Mouse (Mus musculus): ENCODE measurements around the gene Cd9. TPM values are rescaled to one million over a fixed set of nuclear protein-coding genes. Genes with fewer than 3 reads are reported as not detected.

The Cd9 gene
- polyA plus RNA-seq, 1 experiment from 2014 or later = 45.9 TPM

DNA sequence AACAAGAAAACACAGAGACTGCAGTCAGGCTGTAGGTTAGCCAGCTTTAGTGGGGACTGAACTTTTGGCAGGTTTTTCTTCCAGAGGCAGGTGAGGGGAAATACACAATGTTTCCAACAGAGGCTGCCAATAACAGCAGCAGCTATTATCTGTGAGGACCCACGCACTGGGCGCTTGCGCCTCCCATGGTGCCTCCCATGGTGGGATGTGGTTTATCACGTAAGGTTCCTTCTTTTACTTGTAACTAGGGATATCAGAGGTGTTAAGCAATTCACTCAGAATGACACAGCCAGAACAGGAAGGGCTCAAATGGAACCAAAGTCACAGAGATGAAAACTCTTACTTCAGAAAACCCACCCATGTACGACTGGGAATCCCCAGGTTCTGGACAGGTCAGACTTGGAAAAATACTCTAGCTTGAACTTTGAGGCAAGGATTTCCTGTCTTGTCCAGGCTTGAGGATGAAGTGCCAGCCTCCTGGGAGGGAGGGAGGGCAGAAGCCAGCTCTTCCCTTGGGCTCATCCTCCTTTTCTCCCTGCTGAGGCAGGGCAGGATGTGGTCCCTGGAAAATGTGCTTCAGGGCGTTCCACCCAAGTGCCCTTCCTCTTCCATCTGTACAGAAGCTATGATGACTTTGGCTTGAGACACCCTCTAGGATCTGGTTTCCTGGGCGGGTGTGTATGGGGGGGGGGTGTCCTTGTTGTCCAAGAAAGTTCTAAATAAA lies 12.8 kb downstream of the Cd9 start:
- 0 out of 2 replicates have a peak, but pooled peaks cover 7% of the 10 kb centered on the region for H3K4me1 ChIP-seq (replicated peaks; ENCODE audit: control insufficient read depth, insufficient read depth, low read length)
- DNase-seq (ENCODE audit: low spot score) = no peak
- 52% methylated on average over 7 of the region's 7 CpGs for WGBS
- H3K9ac ChIP-seq (ENCODE audit: low read depth, low read length) = no peak overlapping the region
- H3K27ac ChIP-seq (ENCODE audit: low read depth, low read length) = no peak overlapping the region
- no peaks in the 10 kb centered on the region for H3K27me3 ChIP-seq (ENCODE audit: control insufficient read depth, insufficient read depth, low read length)
- no peak for ATAC-seq (ENCODE audit: low FRiP score)
- H3K36me3 ChIP-seq (ENCODE audit: control insufficient read depth, insufficient read depth, low read length) = no peaks in the 10 kb centered on the region
- no peaks in the 10 kb centered on the region for H3K9me3 ChIP-seq (ENCODE audit: control insufficient read depth, low read length)
- no peak overlapping the region for H3K4me2 ChIP-seq (replicated peaks; ENCODE audit: low read depth, low read length)
- H3K4me3 ChIP-seq (ENCODE audit: low read depth, low read length) = no peak overlapping the region

GRCm38 (mm10) chr6:125480396-125481361 lies 13.9 kb downstream of the Cd9 start:
- H3K9me3 ChIP-seq (ENCODE audit: control insufficient read depth, low read length) = no peaks in the 10 kb centered on the region
- 0 out of 2 replicates have a peak, but pooled peaks cover 7% of the 10 kb centered on the region for H3K4me1 ChIP-seq (replicated peaks; ENCODE audit: control insufficient read depth, insufficient read depth, low read length)
- no peaks in the 10 kb centered on the region for H3K36me3 ChIP-seq (ENCODE audit: control insufficient read depth, insufficient read depth, low read length)
- no peak overlapping the region for H3K9ac ChIP-seq (ENCODE audit: low read depth, low read length)
- ATAC-seq (ENCODE audit: low FRiP score) (no peak), DNase-seq (ENCODE audit: low spot score) (no peak)
- H3K4me2 ChIP-seq (replicated peaks; ENCODE audit: low read depth, low read length) = no peak overlapping the region
- 35% methylated on average over 12 of the region's 12 CpGs for WGBS
- no peak overlapping the region for H3K27ac ChIP-seq (ENCODE audit: low read depth, low read length)
- no peak overlapping the region for H3K4me3 ChIP-seq (ENCODE audit: low read depth, low read length)
- H3K27me3 ChIP-seq (ENCODE audit: control insufficient read depth, insufficient read depth, low read length) = no peaks in the 10 kb centered on the region

DNA sequence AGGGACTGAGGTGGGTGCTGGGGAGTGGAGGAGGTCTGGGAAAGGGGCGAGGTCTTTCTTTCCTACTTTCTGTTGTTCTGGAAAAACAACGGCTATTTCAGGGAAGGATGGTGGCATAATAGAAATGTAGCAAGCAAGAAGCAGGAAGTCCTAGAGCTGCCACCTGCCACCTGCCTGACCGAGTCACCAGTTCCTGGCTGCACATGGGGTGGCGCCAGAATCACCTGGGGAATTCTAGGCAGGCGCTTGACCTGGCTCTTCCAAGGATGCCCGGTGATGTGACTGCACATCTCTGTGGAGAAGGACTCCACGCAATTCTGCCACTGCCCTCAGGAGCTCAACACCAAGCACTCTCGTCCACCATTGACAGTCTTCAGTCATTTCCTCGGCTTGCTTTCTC lies 15.2 kb downstream of the Cd9 start:
- H3K4me3 ChIP-seq (ENCODE audit: low read depth, low read length) = no peak overlapping the region
- H3K4me1 ChIP-seq (replicated peaks; ENCODE audit: control insufficient read depth, insufficient read depth, low read length) = 0 out of 2 replicates have a peak, but pooled peaks cover 7% of the 10 kb centered on the region
- no peak overlapping the region for H3K4me2 ChIP-seq (replicated peaks; ENCODE audit: low read depth, low read length)
- 90% methylated on average over 9 of the region's 9 CpGs for WGBS
- H3K9ac ChIP-seq (ENCODE audit: low read depth, low read length) = no peak overlapping the region
- ATAC-seq (ENCODE audit: low FRiP score) = no peak
- no peak overlapping the region for H3K27ac ChIP-seq (ENCODE audit: low read depth, low read length)
- H3K9me3 ChIP-seq (ENCODE audit: control insufficient read depth, low read length) = no peaks in the 10 kb centered on the region
- H3K36me3 ChIP-seq (ENCODE audit: control insufficient read depth, insufficient read depth, low read length) = no peaks in the 10 kb centered on the region
- no peak for DNase-seq (ENCODE audit: low spot score)
- no peaks in the 10 kb centered on the region for H3K27me3 ChIP-seq (ENCODE audit: control insufficient read depth, insufficient read depth, low read length)

DNA sequence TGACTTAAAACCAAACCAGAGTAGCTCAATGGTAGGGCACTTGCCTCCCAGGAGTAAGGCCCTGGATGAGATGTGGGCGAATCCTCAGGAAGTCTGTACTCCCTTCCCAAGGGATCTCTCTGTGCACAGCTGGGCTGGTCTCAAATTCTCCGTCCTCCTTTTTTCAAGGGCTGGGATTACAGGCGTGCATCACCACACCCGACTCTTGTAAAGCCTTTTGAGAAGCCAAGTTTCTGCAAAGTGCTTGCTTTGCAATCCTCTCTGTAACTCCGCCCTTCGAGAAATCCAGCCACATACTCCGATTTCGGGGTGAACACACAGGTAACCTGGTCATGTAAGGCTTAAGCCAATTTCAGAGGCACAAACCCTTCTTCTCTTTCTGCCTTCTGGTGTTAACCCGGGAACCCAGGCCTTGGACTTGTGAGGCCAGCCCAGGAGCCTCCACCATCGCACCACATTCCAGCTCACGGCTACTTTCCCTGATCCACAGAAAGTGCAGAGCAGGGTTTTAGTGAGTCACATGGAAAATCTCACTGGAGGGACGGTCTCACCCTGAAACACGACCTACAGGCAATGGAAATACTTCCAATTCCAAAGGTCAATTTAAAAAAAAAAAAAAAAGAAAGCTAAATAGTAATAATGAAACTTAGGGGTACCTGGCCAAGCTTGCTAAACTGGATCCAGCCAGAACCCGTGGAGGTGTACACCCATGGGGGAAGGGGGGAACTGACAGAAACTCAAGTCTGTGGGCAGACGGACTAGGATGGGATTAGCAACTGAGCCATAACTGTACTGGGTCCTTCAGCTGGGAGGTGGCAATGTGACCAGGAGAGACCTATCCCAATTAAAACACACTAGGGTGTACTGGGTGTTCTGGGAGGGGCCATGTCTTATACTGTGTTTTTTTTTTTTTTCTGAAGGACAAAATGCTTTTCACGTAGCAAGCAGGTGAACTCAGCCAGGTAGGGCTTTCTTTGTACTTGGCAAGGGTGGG lies 16.2 kb downstream of the Cd9 start:
- Histone ChIP-seq H3K9me3 (ENCODE audit: control insufficient read depth, low read length) (no peaks in the 10 kb centered on the region), H3K27me3 (ENCODE audit: control insufficient read depth, insufficient read depth, low read length) (no peaks in the 10 kb centered on the region), H3K9ac (ENCODE audit: low read depth, low read length) (no peak overlapping the region), H3K4me1 (replicated peaks; ENCODE audit: control insufficient read depth, insufficient read depth, low read length) (0 out of 2 replicates have a peak, but pooled peaks cover 7% of the 10 kb centered on the region), H3K4me3 (ENCODE audit: low read depth, low read length) (no peak overlapping the region), H3K36me3 (ENCODE audit: control insufficient read depth, insufficient read depth, low read length) (no peaks in the 10 kb centered on the region), H3K4me2 (replicated peaks; ENCODE audit: low read depth, low read length) (no peak overlapping the region), H3K27ac (ENCODE audit: low read depth, low read length) (no peak overlapping the region)
- ATAC-seq (ENCODE audit: low FRiP score) (no peak), DNase-seq (ENCODE audit: low spot score) (no peak)
- WGBS = 86% methylated on average over 16 of the region's 16 CpGs

DNA sequence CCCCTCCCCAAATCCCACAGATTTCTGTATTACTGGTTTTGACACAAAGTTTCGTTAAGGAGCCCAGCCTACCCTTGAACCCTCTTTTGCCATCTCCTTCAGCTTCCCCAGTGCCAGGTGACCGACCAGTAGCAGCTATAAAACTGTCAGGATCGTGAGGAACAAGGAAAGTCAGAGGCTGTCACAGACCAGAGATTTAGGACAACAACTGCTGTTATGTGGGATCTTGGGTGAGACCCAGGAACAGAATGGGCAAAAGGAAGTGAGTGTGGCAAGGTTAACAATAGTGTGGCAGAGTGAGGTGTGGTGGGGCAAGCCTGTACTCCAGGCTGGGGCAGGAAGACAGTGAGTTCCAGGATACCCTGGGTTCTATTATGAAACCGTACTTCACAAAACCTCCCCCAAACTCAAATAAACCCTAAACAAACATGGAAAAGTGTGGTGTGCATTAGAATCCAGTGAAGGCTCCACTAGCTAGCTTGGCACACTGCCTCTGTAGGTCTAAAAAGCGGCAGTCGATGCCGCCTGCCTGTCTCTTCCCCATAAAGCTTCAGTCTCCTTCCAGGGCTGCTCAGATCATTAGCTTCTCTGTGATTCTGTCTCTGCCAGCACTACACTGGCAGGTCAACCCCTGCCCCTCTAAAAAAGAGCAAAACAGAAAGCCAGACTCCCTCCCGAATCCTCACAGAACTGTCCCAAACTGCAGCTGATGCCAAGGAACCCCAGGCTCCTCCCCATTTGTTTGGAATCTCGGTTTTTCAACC lies 17.6 kb downstream of the Cd9 start:
- H3K4me3 ChIP-seq (ENCODE audit: low read depth, low read length) = no peak overlapping the region
- H3K9ac ChIP-seq (ENCODE audit: low read depth, low read length) = no peak overlapping the region
- no peak overlapping the region for H3K27ac ChIP-seq (ENCODE audit: low read depth, low read length)
- 0 out of 2 replicates have a peak, but pooled peaks cover 7% of the 10 kb centered on the region for H3K4me1 ChIP-seq (replicated peaks; ENCODE audit: control insufficient read depth, insufficient read depth, low read length)
- ATAC-seq (ENCODE audit: low FRiP score) = no peak
- DNase-seq (ENCODE audit: low spot score) = no peak
- no peak overlapping the region for H3K4me2 ChIP-seq (replicated peaks; ENCODE audit: low read depth, low read length)
- H3K36me3 ChIP-seq (ENCODE audit: control insufficient read depth, insufficient read depth, low read length) = no peaks in the 10 kb centered on the region
- H3K9me3 ChIP-seq (ENCODE audit: control insufficient read depth, low read length) = no peaks in the 10 kb centered on the region
- no peaks in the 10 kb centered on the region for H3K27me3 ChIP-seq (ENCODE audit: control insufficient read depth, insufficient read depth, low read length)
- WGBS = 78% methylated on average over 9 of the region's 9 CpGs

DNA sequence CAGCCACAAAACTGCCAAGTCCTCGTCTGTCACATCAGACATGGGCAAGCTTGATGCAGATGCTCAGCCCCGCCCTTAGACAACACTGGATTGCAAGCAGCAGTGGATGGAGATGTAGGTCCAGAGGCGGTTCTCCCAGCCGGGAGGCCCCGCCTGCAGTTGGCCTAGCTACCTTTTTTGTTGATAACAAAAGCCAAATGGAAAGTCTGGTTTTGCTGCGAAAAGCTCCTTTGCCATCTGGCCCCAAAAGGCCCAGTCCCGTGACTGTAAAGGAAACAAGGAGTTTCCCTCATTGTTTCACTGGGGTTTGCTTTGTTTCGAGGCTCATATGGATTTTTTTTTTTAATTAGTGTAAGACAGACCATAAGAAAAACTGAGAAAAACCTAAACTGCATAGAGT lies 18.5 kb downstream of the Cd9 start:
- no peak for ATAC-seq (ENCODE audit: low FRiP score)
- Histone ChIP-seq H3K9ac (ENCODE audit: low read depth, low read length) (no peak overlapping the region), H3K4me3 (ENCODE audit: low read depth, low read length) (no peak overlapping the region), H3K9me3 (ENCODE audit: control insufficient read depth, low read length) (no peaks in the 10 kb centered on the region), H3K4me2 (replicated peaks; ENCODE audit: low read depth, low read length) (no peak overlapping the region), H3K36me3 (ENCODE audit: control insufficient read depth, insufficient read depth, low read length) (no peaks in the 10 kb centered on the region), H3K27me3 (ENCODE audit: control insufficient read depth, insufficient read depth, low read length) (no peaks in the 10 kb centered on the region), H3K4me1 (replicated peaks; ENCODE audit: control insufficient read depth, insufficient read depth, low read length) (0 out of 2 replicates have a peak, but pooled peaks cover 5% of the 10 kb centered on the region), H3K27ac (ENCODE audit: low read depth, low read length) (no peak overlapping the region)
- no peak for DNase-seq (ENCODE audit: low spot score)
- WGBS = 39% methylated on average over 8 of the region's 8 CpGs

- no peaks in the 10 kb centered on the region for H3K36me3 ChIP-seq (ENCODE audit: control insufficient read depth, insufficient read depth, low read length)
- H3K4me1 ChIP-seq (replicated peaks; ENCODE audit: control insufficient read depth, insufficient read depth, low read length) = no peaks in the 10 kb centered on the region
- ATAC-seq (ENCODE audit: low FRiP score) (no peak), DNase-seq (ENCODE audit: low spot score) (no peak)
- no peak overlapping the region for H3K4me2 ChIP-seq (replicated peaks; ENCODE audit: low read depth, low read length)
- H3K27ac ChIP-seq (ENCODE audit: low read depth, low read length) = no peak overlapping the region
- no peak overlapping the region for H3K4me3 ChIP-seq (ENCODE audit: low read depth, low read length)
- WGBS = 46% methylated on average over 1 of the region's 1 CpGs
- no peaks in the 10 kb centered on the region for H3K27me3 ChIP-seq (ENCODE audit: control insufficient read depth, insufficient read depth, low read length)
- H3K9me3 ChIP-seq (ENCODE audit: control insufficient read depth, low read length) = no peaks in the 10 kb centered on the region
- no peak overlapping the region for H3K9ac ChIP-seq (ENCODE audit: low read depth, low read length)
Observed at GRCm38 (mm10) chr6:125475184-125475583, 19.4 kb downstream of the Cd9 start.
